Mouse (Mus musculus): Measurements from ENCODE around the gene Eef1akmt2. TPM values are rescaled to one million over a fixed set of nuclear protein-coding genes. Genes with fewer than 3 reads are reported as not detected.
A peak's percentile ranks its signal among the peaks of the same experiment; 100 is the strongest.

Gene Eef1akmt2
- polyA plus RNA-seq, 1 experiment from 2014 or later: 56.5 TPM

DNA sequence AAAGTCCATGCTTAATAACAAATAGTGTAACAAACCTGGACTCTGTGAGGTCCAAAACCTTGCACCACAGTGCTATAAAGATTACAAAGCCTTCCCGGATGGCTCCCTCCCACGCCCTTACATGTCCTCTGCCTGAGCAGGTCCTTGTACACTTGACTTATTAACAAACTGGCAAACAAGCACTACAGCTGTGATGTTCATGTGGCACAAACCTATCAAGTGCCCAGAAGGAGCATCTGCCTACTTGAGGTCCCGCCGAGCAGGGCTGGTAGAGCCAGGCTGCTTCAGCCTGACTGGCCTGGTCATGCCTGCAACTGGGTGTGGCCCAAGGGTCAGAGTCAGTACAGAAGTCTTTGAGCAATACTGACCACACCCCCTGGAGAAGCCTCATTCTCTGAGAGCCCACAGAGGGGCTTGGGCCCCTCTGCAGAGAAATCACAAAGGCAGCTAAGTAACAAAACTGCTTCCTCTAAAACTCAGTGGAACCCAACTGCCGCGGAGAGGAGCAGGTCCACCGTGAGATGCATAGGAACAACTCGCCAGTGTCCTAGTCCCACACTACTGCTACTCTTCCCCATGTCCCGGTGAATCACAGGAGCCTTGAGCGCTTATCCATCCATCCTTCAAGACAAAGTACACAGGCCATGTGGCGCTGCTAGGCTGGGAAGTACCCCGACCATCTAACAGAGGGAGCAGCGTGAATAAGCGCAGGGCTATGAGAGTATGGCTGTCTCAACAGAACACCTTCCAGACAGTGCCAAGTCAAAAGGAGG lies 61.8 kb downstream of the Eef1akmt2 start:
- Histone ChIP-seq H3K4me3 (replicated peaks; ENCODE audit: low read length) (no peak overlapping the region), H3K27ac (ENCODE audit: low read length) (0 out of 2 replicates have a peak overlapping the region, but pooled peaks have one; percentile 19), H3K4me1 (ENCODE audit: control insufficient read depth, insufficient read depth, low read length) (peaks cover 35% of the 10 kb centered on the region), H3K9me3 (replicated peaks; ENCODE audit: control insufficient read depth, low read length) (no peaks in the 10 kb centered on the region), H3K36me3 (ENCODE audit: control insufficient read depth, insufficient read depth, low read length) (no peaks in the 10 kb centered on the region), H3K27me3 (ENCODE audit: control insufficient read depth, insufficient read depth, low read length) (no peaks in the 10 kb centered on the region), H3K9ac (ENCODE audit: low read length) (no peak overlapping the region), H3K4me2 (ENCODE audit: low read depth, low read length) (no peak overlapping the region)
- ATAC-seq (ENCODE audit: insufficient read depth, low FRiP score): peak; percentile 39; the same call in 1 of the 2 replicates
- WGBS: 74% methylated on average over 14 of the region's 14 CpGs

DNA sequence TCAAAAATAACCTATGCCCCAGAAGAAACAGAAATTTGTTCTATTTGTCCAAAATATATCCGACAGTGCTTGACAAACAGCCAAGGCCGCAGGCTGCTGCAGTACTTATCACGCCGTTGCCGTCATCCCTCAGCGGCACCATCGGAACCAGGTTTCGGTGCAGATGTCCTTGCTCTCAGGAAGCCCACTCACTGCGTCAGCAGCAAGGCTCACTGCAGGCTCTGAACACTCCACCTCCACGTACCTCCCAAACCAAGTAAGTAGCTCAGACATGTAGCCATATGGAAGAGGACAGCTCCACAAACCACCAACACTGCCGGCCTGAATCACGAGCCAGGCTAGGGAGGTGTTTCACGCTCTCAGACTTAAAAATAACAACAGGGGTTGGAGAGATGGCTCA lies 63.6 kb downstream of the Eef1akmt2 start:
- Histone ChIP-seq H3K9ac (ENCODE audit: low read length) (no peak overlapping the region), H3K4me2 (ENCODE audit: low read depth, low read length) (no peak overlapping the region), H3K27ac (ENCODE audit: low read length) (no peak overlapping the region), H3K9me3 (replicated peaks; ENCODE audit: control insufficient read depth, low read length) (no peaks in the 10 kb centered on the region), H3K36me3 (ENCODE audit: control insufficient read depth, insufficient read depth, low read length) (no peaks in the 10 kb centered on the region), H3K4me1 (ENCODE audit: control insufficient read depth, insufficient read depth, low read length) (peaks cover 37% of the 10 kb centered on the region), H3K4me3 (replicated peaks; ENCODE audit: low read length) (no peak overlapping the region), H3K27me3 (ENCODE audit: control insufficient read depth, insufficient read depth, low read length) (no peaks in the 10 kb centered on the region)
- no peak for ATAC-seq (ENCODE audit: insufficient read depth, low FRiP score)
- 91% methylated on average over 13 of the region's 13 CpGs for WGBS

DNA sequence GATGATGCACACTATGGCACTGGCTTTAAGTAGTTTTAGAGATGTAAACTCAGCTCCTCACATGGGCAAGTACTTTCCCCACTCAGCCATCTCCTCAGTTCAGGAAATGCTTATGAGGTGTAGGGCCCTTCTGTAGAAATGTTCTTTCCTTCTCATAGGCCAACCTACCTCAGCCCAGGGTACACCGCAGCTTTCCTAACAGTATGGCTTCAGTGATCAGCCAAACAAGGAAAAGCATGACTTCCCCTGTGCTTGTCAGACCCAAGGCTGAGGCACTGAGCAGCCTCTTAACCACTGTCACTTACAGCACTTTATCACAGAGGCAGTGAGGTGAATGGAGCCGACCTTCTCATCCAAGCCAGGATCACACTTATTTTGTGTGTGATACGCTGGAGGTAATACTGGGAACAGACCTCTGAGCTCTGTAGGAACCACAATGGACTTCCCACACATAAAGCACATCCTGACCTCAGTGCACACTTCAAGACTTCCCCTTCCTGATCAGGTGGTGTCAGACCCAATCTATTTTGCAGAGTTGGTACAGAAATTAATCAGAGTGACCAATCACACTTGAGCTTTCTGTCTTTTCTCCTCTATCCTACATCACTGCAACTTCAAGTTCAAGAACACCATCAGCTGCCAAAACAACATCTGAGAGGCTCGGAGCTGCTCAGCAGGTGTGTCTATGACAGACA lies 64.8 kb downstream of the Eef1akmt2 start:
- Histone ChIP-seq H3K9ac (ENCODE audit: low read length) (no peak overlapping the region), H3K27ac (ENCODE audit: low read length) (peak overlapping the region; percentile 3), H3K4me2 (ENCODE audit: low read depth, low read length) (no peak overlapping the region), H3K9me3 (replicated peaks; ENCODE audit: control insufficient read depth, low read length) (no peaks in the 10 kb centered on the region), H3K27me3 (ENCODE audit: control insufficient read depth, insufficient read depth, low read length) (no peaks in the 10 kb centered on the region), H3K4me3 (replicated peaks; ENCODE audit: low read length) (no peak overlapping the region), H3K36me3 (ENCODE audit: control insufficient read depth, insufficient read depth, low read length) (no peaks in the 10 kb centered on the region), H3K4me1 (ENCODE audit: control insufficient read depth, insufficient read depth, low read length) (peaks cover 37% of the 10 kb centered on the region)
- 80% methylated on average over 4 of the region's 4 CpGs for WGBS
- no peak for ATAC-seq (ENCODE audit: insufficient read depth, low FRiP score)

DNA sequence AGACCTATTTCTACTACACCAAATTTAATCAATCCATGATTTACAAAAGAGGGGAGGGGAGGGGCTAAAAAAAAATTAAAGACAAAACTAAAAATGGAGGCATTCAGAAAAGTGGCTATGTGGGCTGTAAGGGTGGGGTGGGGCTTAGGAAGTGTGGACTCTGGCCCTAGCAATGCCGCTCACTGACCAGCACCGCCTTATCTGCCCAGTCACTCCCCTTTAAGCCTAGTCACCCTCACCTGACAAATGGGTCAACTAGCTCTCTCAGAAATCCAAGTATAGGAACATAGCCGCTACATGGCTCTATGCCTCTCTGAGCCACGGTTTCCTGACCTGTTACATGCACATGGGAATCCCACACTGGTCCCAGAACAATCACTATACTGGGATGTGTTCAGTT lies 65.5 kb downstream of the Eef1akmt2 start:
- no peak for ATAC-seq (ENCODE audit: insufficient read depth, low FRiP score)
- no peaks in the 10 kb centered on the region for H3K36me3 ChIP-seq (ENCODE audit: control insufficient read depth, insufficient read depth, low read length)
- no peaks in the 10 kb centered on the region for H3K9me3 ChIP-seq (replicated peaks; ENCODE audit: control insufficient read depth, low read length)
- H3K4me1 ChIP-seq (ENCODE audit: control insufficient read depth, insufficient read depth, low read length): peaks cover 38% of the 10 kb centered on the region
- H3K4me3 ChIP-seq (replicated peaks; ENCODE audit: low read length): no peak overlapping the region
- H3K4me2 ChIP-seq (ENCODE audit: low read depth, low read length): no peak overlapping the region
- H3K9ac ChIP-seq (ENCODE audit: low read length): no peak overlapping the region
- H3K27me3 ChIP-seq (ENCODE audit: control insufficient read depth, insufficient read depth, low read length): no peaks in the 10 kb centered on the region
- peak overlapping the region; percentile 3 for H3K27ac ChIP-seq (ENCODE audit: low read length)
- 73% methylated on average over 4 of the region's 4 CpGs for WGBS

DNA sequence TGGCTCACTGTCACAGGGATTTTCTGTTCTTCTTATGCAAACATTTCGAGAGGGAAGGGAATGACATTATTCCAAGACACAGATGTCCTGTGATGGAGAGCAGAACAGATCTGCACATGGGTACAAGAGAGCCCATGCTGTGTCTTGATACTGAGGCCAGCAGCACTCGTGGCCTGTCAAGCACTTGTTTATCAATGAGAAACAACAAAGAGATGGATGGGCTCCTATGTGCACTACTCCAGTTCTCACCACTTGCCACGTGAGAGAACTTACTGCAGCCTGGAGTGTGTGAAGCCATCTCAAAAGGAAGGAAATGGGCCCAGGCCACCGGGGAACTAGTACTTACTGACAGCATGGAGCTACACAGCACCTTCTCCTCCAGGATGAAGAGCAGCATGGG lies 66.0 kb downstream of the Eef1akmt2 start:
- Histone ChIP-seq H3K27ac (ENCODE audit: low read length) (peak overlapping the region; percentile 3), H3K4me2 (ENCODE audit: low read depth, low read length) (no peak overlapping the region), H3K9ac (ENCODE audit: low read length) (no peak overlapping the region)

DNA sequence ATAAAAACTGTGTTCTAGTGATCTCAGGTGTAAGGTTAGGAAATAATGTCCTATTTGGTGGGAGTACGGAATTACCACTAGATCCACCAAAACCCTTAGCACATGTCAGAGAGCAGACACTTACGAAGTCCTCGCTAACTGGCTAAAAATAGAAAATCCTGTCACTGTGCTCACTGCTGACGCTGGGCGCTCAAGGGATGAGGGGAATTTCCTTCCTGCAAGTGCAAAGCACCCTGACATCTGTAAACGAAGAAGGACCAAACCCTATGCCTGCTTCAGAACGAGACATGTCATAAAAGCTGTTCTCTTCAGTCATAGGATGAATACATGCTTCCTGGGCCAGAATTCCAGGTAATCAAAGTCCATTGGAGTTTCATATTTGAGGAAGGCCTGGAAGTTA lies 66.5 kb downstream of the Eef1akmt2 start:
- ATAC-seq (ENCODE audit: insufficient read depth, low FRiP score): no peak
- peaks cover 42% of the 10 kb centered on the region for H3K4me1 ChIP-seq (ENCODE audit: control insufficient read depth, insufficient read depth, low read length)
- no peak overlapping the region for H3K4me2 ChIP-seq (ENCODE audit: low read depth, low read length)
- no peaks in the 10 kb centered on the region for H3K27me3 ChIP-seq (ENCODE audit: control insufficient read depth, insufficient read depth, low read length)
- peak overlapping the region; percentile 5; the same call in 1 of the 2 replicates for H3K27ac ChIP-seq (ENCODE audit: low read length)
- H3K4me3 ChIP-seq (replicated peaks; ENCODE audit: low read length): no peak overlapping the region
- no peaks in the 10 kb centered on the region for H3K36me3 ChIP-seq (ENCODE audit: control insufficient read depth, insufficient read depth, low read length)
- H3K9ac ChIP-seq (ENCODE audit: low read length): no peak overlapping the region
- 50% methylated on average over 7 of the region's 7 CpGs for WGBS
- no peaks in the 10 kb centered on the region for H3K9me3 ChIP-seq (replicated peaks; ENCODE audit: control insufficient read depth, low read length)

More for the DNA sequence above, 66.0 kb downstream of the Eef1akmt2 start:
- H3K27me3 ChIP-seq (ENCODE audit: control insufficient read depth, insufficient read depth, low read length): no peaks in the 10 kb centered on the region
- H3K9me3 ChIP-seq (replicated peaks; ENCODE audit: control insufficient read depth, low read length): no peaks in the 10 kb centered on the region
- no peaks in the 10 kb centered on the region for H3K36me3 ChIP-seq (ENCODE audit: control insufficient read depth, insufficient read depth, low read length)
- no peak overlapping the region for H3K4me3 ChIP-seq (replicated peaks; ENCODE audit: low read length)
- no peak; the same call in 1 of the 2 replicates for ATAC-seq (ENCODE audit: insufficient read depth, low FRiP score)
- WGBS: 26% methylated on average over 4 of the region's 4 CpGs
- peaks cover 38% of the 10 kb centered on the region for H3K4me1 ChIP-seq (ENCODE audit: control insufficient read depth, insufficient read depth, low read length)

DNA sequence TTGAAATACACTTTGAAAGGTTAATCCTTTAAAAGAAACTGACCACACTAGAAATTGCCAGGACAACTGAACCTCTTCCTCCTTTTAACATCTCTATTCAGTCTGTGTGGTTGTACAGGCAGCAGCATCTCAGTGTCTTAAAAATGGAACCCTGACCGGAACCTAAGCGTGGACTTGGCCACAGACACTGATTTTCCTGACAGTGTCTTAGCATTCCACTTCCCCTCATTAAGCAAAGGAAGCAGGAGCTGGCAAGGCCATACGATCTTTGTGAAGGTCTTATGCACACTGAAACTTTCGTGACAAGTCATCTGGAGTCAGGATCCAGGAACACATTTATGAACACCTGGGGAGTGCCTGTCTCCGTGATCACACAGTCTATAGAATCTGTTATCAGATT lies 68.4 kb downstream of the Eef1akmt2 start:
- H3K4me1 ChIP-seq (ENCODE audit: control insufficient read depth, insufficient read depth, low read length): peaks cover 35% of the 10 kb centered on the region
- no peak overlapping the region for H3K9ac ChIP-seq (ENCODE audit: low read length)
- no peaks in the 10 kb centered on the region for H3K9me3 ChIP-seq (replicated peaks; ENCODE audit: control insufficient read depth, low read length)
- no peak overlapping the region for H3K4me2 ChIP-seq (ENCODE audit: low read depth, low read length)
- 75% methylated on average over 5 of the region's 5 CpGs for WGBS
- ATAC-seq (ENCODE audit: insufficient read depth, low FRiP score): no peak
- no peaks in the 10 kb centered on the region for H3K36me3 ChIP-seq (ENCODE audit: control insufficient read depth, insufficient read depth, low read length)
- H3K27me3 ChIP-seq (ENCODE audit: control insufficient read depth, insufficient read depth, low read length): no peaks in the 10 kb centered on the region
- H3K4me3 ChIP-seq (replicated peaks; ENCODE audit: low read length): no peak overlapping the region
- H3K27ac ChIP-seq (ENCODE audit: low read length): no peak overlapping the region

DNA sequence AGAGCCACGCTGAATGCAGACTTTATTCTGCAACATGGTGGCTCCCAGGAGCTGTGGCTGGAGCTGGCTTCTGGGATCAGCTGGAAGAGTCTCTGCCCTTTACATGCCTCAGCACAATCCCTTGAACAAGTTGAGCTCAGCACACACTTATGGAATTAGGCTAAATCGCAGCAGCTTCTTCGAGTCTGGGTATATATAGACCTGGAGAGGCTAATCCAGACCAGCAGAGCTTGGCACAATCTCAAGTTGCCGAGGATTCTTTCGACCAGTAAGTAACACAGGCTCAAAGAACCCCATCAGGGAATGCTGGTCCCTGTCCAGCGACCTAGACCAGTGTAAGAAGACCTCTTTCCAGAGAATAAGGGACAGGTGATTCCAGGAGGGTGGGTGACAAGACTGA lies 70.6 kb downstream of the Eef1akmt2 start:
- Histone ChIP-seq H3K4me3 (replicated peaks; ENCODE audit: low read length) (no peak overlapping the region), H3K9ac (ENCODE audit: low read length) (no peak overlapping the region; the same call in 1 of the 2 replicates), H3K27ac (ENCODE audit: low read length) (no peak overlapping the region), H3K36me3 (ENCODE audit: control insufficient read depth, insufficient read depth, low read length) (no peaks in the 10 kb centered on the region), H3K4me2 (ENCODE audit: low read depth, low read length) (no peak overlapping the region), H3K9me3 (replicated peaks; ENCODE audit: control insufficient read depth, low read length) (no peaks in the 10 kb centered on the region), H3K27me3 (ENCODE audit: control insufficient read depth, insufficient read depth, low read length) (no peaks in the 10 kb centered on the region), H3K4me1 (ENCODE audit: control insufficient read depth, insufficient read depth, low read length) (peaks cover 29% of the 10 kb centered on the region)
- ATAC-seq (ENCODE audit: insufficient read depth, low FRiP score): no peak
- WGBS: 52% methylated on average over 6 of the region's 6 CpGs

DNA sequence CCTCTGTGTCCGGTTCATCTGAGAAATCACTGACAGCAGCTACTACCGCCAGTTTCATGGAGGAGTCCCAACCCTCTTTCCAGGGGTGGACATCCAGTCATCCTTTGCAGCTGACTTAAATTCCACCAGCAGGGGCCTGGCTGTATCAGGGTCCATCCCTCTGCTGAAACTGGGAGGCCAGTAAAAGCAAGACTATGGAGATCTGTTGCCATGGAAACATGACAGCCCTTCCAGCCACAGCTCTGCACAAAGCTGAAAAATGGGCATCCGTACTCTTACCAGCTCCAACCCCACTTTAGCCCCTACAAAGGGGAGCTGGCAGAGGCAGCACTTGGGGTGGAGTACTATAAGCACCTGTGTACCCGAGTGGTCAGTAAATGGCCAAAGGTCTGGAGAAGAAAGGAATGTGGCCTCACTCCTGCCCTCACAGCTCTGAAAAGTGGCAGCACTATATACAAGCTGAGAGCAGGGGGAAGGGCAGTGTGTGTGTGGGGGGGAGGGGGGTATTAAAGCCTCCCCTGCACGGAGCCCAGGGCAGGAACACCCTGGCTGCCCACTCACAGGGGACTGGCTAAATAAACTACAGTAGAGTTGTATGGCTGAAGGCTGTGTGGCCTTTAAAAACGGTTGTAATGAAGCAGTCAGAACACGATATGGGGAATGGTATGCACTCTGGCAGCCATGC lies 71.2 kb downstream of the Eef1akmt2 start:
- 0 out of 2 replicates have a peak, but pooled peaks have one; percentile 28 for ATAC-seq (ENCODE audit: insufficient read depth, low FRiP score)
- 33% methylated on average over 7 of the region's 7 CpGs for WGBS
- no peaks in the 10 kb centered on the region for H3K36me3 ChIP-seq (ENCODE audit: control insufficient read depth, insufficient read depth, low read length)
- no peak overlapping the region for H3K4me3 ChIP-seq (replicated peaks; ENCODE audit: low read length)
- H3K27me3 ChIP-seq (ENCODE audit: control insufficient read depth, insufficient read depth, low read length): no peaks in the 10 kb centered on the region
- H3K27ac ChIP-seq (ENCODE audit: low read length): no peak overlapping the region
- no peak overlapping the region for H3K4me2 ChIP-seq (ENCODE audit: low read depth, low read length)
- no peaks in the 10 kb centered on the region for H3K9me3 ChIP-seq (replicated peaks; ENCODE audit: control insufficient read depth, low read length)
- peaks cover 26% of the 10 kb centered on the region for H3K4me1 ChIP-seq (ENCODE audit: control insufficient read depth, insufficient read depth, low read length)
- no peak overlapping the region for H3K9ac ChIP-seq (ENCODE audit: low read length)
